Mouse (Mus musculus) left cerebral cortex, postnatal 10 days (tissue): ENCODE measurements around the gene Mrc1. TPM values are rescaled to one million over a fixed set of nuclear protein-coding genes. Genes with fewer than 3 reads are reported as not detected.

ENCODE experiments used
- DNase-seq, 2 experiments: peaks; one replicate each; pipeline ENCODE4 v3.0.0; 2021 to 2022; ENCODE audit warnings: low spot score in 2 of 2, mixed read lengths in 1 of 2; ENCODE audit errors: extremely low spot score in 1 of 2
- intact Hi-C: fragments of 180-260 bp; cut with DNase I; formaldehyde crosslinking; loops from one replicate; pipeline ENCODE4 v1.15.1; 2025
- total RNA-seq, 2 experiments: library from RNA; stranded (reverse); gene quantifications; 2 replicates each; pipeline ENCODE4 v1.2.3; 2021

The Mrc1 gene
- total RNA-seq, 2 experiments from 2014 or later = 7.6 to 8.3 TPM

DNA sequence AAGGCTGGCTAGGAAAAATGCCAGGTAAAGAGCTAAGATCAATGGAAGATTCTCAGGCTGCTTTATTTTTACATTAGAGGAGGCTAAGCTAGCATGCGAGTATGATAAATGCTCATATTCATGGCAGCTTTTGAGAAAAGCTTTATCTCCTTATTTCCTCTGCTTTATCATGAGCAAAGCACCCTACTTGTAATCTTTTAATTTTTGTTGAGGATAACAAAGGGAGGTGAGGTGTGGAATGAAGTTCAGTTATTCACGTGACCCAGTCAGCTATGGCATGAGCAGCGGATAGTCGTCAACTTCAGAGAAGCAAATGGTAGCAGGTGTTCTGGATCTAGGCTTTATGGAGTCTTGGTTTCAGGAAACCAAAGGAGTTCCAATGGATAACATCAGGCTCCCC lies 7.7 kb downstream of the Mrc1 start:
- intact Hi-C loops = no loop called here
- DNase-seq = no peak

DNA sequence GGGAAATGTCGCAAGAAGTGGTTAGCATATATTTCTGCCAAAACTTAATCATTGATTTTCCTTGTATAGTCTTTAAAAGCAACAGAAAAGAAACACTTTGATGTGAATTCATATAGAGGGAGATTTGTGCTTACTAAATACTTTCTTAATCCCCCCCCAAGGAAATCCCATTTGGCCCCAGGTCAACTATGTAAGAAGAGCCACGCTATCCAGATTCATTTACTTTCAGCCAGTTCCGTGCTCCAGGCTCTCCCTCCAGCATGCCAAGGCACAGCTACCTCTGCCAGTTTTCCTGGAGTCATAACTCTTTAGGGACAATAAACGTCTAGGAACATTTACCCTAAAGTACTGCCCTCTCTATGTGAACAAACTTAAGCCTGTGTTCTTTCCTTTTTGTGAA lies 8.5 kb downstream of the Mrc1 start:
- no peak for DNase-seq

DNA sequence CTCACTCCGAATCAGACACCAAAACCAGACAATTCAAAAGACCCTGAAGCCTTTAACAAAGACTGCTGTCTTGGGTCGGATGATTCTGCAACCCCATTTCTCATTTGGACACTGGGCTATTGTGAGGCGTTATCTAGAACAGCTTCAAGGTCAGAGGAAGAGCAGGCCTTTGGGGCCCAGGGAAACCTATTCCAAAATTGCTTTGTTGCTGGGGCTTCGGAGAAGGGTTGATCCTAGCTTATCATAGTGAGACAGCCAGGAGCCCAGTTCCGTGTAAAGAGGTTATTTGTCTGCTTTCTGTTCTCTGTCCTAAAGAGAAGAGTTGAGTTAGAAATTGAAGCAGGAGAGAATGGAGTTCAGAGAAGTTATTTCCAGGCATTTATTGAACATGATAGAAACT lies 10.0 kb downstream of the Mrc1 start:
- intact Hi-C loops = no loop called here
- no peak for DNase-seq

More for the DNA sequence above, 8.5 kb downstream of the Mrc1 start:
- intact Hi-C loops = no loop called here

DNA sequence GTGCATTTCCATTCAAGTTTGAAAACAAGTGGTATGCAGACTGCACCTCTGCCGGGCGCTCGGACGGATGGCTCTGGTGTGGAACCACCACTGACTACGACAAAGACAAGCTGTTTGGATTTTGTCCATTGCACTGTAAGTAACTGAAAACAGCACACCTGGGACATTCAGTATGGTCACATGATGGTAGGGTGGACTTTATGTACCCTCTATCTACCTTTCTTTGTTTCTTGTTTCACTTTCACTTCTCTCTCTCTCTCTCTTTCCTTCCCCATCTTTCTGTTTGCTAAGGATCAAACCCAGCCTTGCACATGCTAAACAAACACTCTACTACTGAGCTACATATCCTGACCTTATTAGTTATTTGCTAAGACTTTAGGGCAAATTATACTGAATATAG lies 15.0 kb downstream of the Mrc1 start:
- DNase-seq = no peak
- intact Hi-C loops = no loop called here

DNA sequence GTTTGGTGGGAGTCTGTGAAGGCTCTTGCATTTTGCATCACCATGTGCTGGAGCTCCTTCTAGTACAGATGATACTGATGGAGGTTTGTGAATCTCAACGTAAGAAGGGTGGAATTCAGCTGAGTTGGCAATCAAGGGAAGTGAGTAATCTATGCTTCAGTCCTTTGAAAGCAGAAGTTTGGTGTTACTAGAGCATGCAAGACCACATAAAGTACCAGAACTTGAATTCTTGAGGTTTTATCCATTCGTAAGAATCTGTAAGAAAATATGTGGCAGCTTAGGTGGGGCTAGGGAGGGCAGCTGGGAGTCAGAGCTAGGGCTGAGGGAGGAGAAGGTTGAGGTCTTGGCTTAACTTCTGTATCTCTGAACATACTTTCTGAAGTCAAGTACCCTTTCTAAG lies 15.5 kb downstream of the Mrc1 start:
- intact Hi-C loops = no loop called here
- no peak for DNase-seq

DNA sequence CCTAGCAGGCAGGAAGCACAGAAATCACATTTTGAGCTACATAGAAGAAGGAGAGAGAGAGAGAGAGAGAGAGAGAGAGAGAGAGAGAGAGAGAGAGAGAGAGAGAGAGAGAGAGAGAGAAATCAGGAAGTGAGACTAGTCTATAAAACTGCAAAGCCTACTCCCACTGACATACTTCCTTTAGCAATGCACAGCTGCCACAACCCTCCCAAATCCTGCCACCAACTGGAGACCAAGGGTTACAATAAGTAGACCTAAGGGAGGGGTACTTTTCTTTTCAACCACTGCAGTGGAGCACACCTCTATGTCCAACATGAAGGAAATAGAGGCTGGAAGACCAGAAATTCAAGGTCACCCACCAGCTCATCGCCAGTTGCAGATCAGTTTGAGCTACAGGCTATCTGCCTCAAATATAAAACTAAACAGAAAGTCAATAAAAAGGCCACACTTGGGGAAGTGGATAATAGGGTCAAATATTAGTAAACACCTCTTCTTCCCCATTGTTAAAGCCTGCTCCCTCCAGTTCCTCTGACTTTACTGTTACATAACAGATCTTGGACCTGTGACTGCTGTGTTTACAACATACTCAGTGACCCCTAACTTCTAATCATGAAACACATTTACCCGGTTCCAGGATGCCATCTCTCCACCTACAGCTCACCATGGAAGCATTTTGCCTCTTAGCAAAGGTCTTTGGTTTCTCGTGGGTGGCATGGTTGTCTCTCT lies 20.8 kb downstream of the Mrc1 start:
- DNase-seq = no peak
- intact Hi-C loops = no loop called here

DNA sequence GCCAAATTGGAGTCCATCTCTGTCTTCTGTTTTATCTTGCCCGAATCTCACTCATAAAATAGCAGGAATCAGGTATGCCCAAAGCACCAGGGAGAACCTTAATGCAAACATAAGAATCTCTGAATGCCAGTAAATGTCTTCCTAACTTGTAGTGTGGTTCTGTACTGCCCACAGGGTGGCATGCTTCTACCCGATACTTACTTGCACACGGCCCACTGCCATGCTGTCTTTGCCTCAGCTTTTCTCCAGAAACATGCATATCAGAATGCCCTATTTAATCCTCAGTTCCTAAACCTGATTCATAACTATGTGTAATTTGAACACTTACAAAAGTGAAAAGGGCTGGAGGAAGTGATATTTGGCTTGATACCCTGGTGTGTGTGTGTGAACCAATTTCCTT lies 22.7 kb downstream of the Mrc1 start:
- no peak for DNase-seq

DNA sequence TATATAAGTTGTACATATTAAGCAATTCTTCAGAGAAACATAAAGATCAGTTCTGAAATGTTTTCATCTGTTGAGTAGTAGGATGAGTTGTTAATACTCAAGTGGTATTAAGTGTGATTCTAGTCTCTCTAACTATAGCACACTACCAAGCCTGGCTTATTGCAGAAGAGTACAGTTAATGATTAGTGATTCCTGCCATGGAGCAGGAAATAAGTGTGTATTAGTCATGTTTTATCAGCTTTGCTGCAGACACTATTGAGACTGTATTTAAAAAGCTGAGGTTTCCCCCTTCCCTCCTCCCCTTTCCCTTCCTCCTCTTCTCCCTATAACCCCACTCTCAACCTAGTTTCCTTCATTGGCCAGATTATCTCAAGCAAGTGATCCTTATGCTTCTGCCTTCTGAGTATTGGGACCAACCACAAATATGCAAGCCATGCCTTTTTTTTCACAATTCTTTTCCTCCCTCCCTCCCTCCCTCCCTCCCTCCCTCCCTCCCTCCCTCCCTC lies 29.2 kb downstream of the Mrc1 start:
- intact Hi-C loops = no loop called here
- DNase-seq = no peak

More for the DNA sequence above, 22.7 kb downstream of the Mrc1 start:
- intact Hi-C loops = no loop called here

DNA sequence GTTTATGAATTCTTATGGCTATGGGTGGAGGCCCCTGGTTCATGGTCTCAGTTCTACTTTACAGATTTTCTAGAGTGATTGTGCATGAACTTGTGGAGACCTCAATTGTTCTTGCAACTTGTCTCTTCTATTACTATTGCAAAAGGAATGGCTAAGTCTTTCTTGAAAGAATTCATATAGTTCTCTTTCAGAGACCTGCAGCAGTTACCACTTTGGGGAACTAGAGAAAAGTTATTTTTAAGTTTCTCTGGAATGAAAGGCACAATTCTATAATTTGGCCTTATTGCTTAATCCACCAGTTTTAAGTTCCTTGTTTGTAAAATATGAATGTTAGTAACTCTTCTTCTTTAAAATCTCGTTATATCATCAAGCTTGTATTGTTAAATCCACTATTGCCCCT lies 32.9 kb downstream of the Mrc1 start:
- no peak for DNase-seq
- intact Hi-C loops = no loop called here

DNA sequence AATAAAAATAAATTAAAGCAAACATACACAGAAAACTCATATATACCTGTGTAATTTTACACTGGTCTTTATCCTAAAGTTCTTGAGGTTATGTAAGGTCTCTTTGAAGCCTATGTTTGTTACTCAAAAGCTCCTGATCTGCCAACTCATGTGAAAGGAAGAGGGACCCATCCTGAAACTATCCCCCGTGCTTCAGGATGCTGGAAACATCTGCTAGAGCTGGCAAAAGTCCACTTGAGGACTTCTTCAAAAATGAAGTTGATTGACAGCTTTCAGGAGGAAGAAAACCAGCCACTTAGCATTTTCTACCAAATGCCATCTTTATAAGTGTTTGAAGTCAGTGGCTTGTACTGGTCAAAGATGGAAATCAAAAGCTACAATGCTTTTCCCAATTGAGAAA lies 40.0 kb downstream of the Mrc1 start:
- DNase-seq = no peak
- intact Hi-C loops = no loop called here

DNA sequence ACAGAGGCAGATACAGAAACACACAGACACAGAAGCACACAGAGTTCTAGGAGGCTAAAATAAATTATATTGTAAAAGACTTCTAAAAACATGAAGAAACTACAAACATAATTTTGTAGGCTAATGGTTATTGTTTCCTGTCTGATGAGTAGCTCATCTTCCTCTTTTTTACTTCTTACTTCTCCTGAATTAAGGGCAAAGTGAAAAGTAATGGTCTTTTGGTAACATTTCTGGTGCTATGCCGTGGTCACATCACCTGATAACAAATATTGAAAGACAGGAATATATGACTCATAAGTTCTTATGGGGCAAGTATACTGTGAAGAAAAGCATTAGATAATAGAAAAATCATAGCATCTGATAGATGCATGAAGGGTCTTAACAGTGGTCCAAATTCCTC lies 42.9 kb downstream of the Mrc1 start:
- intact Hi-C loops = no loop called here

DNA sequence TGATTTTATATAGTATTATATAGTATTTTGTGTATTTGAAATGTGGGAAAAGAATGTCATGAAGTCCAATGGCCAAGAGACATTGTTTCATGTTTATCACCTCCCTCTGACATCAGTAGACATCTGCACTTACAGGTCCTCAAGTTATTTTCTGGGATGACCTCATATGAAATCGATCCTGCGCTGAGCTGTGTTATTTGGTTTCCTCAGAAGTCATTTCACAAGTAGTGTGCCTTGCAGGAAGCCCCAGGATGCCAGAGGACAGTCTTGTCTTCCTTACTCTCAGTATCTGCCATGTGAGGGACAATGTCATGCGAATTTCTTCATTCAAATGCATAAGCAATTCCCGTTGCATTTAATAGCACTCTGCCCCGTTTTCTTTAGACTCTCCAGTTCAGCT lies 46.6 kb downstream of the Mrc1 start:
- intact Hi-C loops = no loop called here
- no peak for DNase-seq

More for the DNA sequence above, 42.9 kb downstream of the Mrc1 start:
- DNase-seq = no peak

DNA sequence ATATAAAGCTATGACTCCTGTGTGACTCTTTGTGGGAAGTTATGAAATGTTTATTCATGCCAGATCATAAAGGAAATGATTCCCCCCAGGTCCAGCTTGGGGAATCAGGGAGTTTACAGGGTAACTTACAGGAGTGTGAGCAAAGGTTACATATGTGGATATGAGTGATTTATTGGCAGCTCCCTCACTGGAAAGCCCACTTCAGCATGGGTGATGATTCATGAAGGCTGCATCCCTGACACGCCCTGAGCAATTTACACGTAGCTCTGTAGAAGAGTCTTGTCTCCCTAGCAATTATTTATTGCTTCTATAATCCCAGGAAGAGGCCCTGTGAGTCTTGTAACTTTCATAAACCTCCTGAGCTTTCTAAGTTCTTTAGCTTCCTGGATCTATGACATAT lies 50.1 kb downstream of the Mrc1 start:
- no peak for DNase-seq
- intact Hi-C loops = no loop called here

DNA sequence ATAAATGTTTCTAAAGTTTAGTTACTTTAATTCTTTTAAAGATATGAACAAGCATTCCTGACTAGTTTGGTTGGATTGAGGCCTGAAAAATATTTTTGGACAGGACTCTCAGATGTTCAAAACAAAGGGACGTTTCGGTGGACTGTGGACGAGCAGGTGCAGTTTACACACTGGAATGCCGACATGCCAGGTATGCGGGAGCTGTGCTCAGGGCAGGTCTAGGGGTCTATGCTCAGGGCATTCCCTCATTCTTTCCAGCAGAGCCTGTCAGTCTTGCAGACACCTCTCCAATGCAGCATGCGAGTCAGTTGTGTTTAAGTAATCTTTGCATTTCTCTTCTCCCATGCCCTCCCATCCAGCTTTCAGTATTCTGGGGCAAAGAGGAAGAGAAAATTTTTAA lies 50.6 kb downstream of the Mrc1 start:
- intact Hi-C loops = no loop called here
- DNase-seq = no peak

DNA sequence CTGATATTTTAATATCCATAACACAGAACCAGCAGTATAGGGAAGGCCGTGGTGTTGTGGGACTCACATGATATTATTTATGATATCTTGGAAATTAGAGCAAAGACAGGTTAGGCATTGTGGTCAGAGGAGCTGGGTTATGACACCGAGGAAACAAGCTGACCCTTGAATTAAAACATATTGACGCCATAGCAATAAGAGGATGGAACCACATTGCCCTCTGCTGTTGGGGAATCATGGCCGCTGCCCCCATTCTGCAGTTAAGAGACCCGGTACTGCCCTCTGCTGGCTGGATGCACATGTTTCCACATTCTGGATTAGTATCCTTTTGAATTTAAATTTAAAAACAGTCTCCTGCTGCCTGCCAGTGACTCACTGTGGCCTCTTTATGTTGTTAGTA lies 66.1 kb downstream of the Mrc1 start:
- peak; percentile 75 to 90 for DNase-seq
- intact Hi-C loops = loop anchor here (10.0 kb wide), 1 partner anchor 1001 kb away; no protein-coding TSS in a partner anchor

DNA sequence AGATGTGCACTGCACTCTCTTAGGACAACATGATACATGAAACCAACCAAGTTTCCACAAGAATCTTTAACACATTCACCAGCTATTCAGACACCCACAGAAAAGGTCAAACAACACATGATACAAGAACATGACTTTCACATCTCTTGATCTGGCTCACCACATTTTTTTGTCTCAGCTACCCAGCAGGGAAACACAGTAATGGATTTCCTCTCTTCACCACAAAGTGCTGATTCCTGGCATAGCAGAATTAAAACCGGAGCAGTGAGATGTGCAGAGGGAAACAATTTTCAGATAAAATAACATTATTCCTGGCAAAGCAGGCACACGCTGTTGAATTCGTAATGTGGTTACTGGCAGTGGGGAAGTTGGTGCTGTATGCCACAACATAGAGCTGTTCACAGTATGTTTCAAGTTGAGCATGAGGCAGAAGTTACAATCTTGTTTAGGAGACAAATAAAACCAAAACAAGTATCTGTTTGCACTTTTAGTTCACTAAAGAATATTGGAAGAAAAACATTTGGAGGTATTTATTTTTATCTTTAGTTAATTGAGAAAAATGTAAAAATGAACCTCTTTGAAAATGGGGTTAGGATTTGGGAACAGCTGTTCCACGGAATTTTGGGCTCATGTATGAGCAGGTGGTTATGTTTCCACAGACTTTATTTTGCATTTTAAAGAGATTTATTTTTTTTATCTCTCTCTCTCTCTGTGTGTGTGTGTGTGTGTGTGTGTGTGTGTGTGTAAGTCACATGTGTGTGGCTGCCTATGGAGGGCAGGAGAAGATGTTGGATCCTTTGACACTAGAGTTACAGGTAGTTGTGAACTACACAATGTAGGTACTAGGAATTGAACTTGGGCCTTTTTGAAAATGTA lies 83.6 kb downstream of the Mrc1 start:
- peak in 1 of 2 experiments; percentile 5 for DNase-seq
- intact Hi-C loops = loop anchor here (10.0 kb wide), 1 partner anchor 392 kb away; no protein-coding TSS in a partner anchor

DNA sequence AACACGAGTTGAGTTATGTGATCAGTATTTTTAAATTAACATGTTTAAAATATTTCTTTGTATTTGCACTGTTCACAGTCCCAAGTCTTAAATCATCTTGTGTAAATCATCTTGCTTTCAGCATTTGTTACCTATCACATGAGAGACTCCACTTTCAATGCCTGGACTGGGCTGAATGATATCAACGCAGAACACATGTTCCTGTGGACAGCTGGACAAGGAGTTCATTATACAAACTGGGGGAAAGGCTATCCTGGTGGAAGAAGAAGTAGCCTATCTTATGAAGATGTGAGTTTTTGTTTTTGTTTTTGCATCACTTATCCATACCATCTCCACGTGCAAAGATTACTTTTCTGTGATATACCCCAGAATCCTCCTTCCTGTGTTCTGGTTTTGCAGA lies 85.9 kb downstream of the Mrc1 start:
- no peak for DNase-seq
- intact Hi-C loops = loop anchor here (10.0 kb wide), 1 partner anchor 390 kb away; no protein-coding TSS in a partner anchor

DNA sequence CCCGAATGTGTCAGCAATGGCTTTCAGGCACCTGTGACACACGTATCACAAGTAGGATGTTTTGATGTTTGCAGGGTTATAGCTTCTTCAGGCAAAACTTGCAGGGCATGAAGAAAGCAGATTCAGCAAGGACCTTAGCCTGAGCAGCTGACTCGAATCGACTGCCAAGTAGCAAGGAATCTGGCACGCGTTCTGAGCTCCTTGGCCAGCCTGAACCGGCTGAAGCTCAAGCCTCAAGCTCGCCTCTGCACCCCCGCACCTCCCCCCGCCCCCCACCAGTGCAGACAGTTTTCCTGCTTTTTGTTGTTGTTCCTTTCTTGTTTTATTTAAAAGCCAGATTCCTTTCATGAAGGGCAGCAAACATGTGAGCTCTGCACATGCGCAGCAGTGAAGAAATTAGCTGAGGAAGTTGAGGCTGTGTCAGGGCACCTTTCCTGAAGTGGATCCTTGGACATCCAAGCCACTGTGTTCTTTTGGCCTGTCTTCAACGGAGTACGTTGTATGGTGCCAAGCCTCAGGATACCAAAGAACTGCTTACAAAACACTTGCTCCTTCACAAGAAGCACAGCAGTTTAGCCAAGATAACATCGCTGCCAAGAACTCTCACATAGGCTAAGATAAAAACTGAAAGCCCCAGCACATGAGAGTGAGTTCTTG lies 112.6 kb downstream of the Mrc1 start:
- intact Hi-C loops = loop anchor here (5.0 kb wide), 1 partner anchor 51 kb away; no protein-coding TSS in a partner anchor

DNA sequence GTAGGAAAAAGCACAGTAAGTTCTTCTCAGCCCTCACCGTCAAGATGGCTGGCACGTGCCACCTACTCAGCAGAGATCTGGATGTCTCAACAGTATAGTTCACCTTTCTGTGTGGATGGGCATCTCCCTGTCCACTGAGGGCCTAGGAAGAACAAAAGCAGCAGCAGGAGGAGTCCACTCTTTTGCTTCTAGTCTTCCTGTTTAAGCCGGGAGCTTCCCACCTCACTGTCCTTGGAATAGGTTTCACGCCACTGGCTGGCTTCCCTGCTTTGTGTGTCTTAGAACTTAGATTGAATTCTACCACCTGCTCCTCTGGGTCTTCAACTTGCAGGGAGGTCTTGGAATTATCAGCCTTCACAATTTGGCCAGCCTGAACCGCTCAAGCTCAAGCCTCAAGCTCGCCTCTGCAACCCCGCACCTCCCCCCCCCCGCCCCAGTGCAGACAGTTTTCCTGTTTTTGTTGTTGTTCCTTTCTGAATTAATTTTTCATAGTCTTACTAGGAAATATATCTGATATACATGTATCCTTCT lies 113.2 kb downstream of the Mrc1 start:
- no peak for DNase-seq
- intact Hi-C loops = loop anchor here (5.0 kb wide), 1 partner anchor 50 kb away; no protein-coding TSS in a partner anchor

More for the DNA sequence above, 112.6 kb downstream of the Mrc1 start:
- DNase-seq = peak; percentile 56 to 75
